Mouse (Mus musculus): ENCODE measurements around the gene Ctdspl.

- no peak for TF ChIP-seq CTCF (IDR thresholded peaks at IDR 0.05; ENCODE audit: low read depth)
- no peak for TF ChIP-seq EP300 (IDR thresholded peaks at IDR 0.05; ENCODE audit: low read depth)
These were observed 127.8 kb downstream of the Ctdspl start for GRCm38 (mm10) chr9:119053964-119054576.
